Mouse (Mus musculus) gonadal fat pad, adult 2 months (tissue): ENCODE measurements around the gene Tgfbr3. TPM values are rescaled to one million over a fixed set of nuclear protein-coding genes. Genes with fewer than 3 reads are reported as not detected.

Source experiments
- DNase-seq: peaks from one replicate; pipeline ENCODE4 v3.0.0-alpha.2; 2012; ENCODE audit warnings: low read depth
- polyA plus RNA-seq: library from polyadenylated mRNA; depleted of rRNA; stranded (reverse); fragments of >200 nt; gene quantifications from 2 replicates; pipeline ENCODE4 v1.2.3, GENCODE M21; 2012; rRNA removed

Gene Tgfbr3
- polyA plus RNA-seq, 1 experiment = 27.1 TPM

- no peak for DNase-seq
Observed at GRCm38 (mm10) chr5:107080986-107081624, 208.3 kb downstream of the Tgfbr3 start.

- no peak for DNase-seq
Observed at GRCm38 (mm10) chr5:107079920-107080319, 209.5 kb downstream of the Tgfbr3 start.

DNA sequence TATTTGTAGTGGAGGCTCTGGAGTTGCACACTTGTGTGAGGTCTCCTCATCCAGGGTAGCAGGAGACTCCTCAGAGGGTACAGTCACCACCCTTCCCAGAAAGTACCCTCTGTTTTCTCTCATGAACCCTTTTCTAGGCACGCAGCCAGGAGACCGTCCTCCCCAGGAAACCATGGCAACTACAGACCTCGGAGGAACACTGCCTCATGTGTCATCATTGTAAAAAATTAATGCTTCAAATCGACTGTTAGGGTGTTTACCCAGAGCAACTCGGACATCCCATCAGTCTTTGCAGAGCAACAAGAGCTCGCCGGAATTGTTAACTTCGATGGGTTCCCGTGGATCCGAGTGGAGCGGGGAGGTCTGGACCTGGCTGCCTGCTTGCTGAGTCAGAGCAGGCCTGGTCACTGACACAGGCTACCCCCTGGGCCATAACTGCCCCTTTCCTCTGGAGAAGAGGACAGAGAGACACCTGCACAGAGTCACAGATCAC, 210.2 kb downstream of the Tgfbr3 start:
- no peak for DNase-seq

GRCm38 (mm10) chr5:107078361-107078760, 211.1 kb downstream of the Tgfbr3 start:
- no peak for DNase-seq

DNA sequence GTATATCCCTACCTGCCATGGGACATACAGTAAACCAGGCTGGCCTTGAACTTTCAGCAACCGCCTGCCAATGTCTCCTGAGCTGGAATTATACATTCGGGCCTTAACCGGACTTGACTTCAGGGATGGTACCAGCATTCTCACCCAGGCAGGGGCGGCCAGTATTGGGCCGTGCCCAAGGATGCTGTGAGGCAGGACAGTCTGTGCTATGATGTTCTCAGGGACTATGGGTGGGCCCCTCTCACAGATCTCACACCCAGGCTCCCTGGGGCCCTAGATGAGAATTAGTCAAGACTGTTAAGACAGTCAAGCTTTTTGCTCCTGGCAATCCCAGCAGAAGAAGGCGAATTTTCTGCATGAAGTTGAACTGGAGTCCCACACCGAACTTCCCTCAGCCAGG, 211.5 kb downstream of the Tgfbr3 start:
- no peak for DNase-seq

DNA sequence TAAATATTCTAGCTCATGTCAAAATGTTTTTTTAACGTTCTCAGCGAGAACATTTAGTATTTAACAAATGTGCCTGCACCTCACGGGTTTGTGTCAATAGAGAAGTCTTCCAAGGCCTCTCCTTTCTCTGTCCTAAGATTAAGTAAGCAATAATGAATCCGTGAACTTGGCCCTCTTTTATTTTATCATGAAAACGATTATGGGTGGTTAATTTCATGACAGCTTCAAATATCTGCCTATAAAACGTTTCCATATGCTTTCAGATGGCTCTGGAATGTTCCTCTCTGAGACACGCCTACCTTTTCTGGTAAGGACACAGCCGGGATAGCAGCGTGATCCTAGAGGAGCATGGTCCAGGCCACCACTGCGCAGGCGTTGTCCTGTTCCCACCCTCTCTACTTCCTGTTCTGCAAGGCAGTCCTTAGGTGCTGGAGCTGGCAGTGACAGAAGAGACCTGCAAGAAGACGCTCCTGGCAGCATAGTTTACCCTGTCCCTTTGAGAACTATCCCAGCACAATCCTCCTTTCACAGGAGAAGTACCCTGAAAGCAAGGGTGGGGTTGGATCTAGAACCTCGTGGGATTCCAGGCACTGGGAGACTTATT, 214.3 kb downstream of the Tgfbr3 start:
- DNase-seq = no peak

DNA sequence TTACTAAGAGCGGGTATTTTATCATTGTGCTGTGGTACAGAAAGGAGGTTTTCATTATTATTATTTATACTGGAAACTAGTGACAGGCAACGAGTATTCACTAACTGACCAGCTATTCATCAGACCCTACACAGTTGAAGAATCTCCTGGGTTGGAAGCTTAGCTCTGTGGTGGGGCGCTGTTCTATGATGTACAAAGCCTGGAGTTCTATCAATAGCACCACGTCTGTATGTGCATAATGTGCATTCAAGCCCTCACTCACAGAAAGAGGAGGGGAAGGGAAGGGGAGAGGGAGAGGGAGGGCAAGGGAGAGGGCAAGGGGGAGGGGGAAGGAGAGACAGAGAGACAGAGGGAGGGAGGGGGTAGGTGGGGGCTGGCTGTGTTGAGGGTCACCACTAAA, 215.1 kb downstream of the Tgfbr3 start:
- no peak for DNase-seq

GRCm38 (mm10) chr5:107073536-107073935, 215.9 kb downstream of the Tgfbr3 start:
- no peak for DNase-seq

DNA sequence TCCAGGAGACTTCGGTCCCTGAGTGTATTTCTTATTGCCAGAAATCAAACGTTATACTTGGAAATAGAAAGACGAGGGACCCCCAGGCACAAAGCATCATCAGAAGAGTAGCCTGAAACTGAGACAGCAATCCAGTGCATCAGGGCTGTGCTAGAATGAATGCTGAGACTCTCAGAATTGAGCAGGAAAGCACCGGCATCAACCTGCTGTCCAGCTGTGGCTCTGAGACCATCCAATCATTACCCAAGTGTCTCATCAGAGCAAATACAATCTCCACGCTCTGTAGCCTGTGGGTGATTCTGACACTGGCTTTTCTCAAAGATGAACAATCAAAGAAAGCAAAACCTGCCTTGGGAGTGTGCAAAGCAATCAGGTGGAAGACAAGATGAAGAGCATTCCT, 221.3 kb downstream of the Tgfbr3 start:
- no peak for DNase-seq

DNA sequence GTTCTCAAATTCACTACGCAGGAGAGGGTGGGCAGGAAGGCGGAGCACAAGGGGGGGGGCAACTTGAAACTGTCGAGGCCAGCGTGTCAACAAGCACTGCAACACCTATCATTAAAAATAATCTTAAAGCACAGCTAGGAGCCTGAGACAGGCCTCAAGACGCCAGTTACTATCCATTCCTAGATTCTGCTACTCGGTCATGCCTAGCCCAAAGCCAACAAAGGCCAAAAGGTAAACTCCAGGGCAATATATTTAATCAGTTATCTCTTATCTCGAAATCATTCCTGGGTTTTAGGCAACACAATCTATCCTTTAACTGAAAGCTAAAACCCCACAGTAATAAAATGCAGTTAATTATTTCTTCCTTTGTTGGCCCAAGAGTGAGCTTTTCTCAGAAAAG, 221.9 kb downstream of the Tgfbr3 start:
- DNase-seq = no peak

DNA sequence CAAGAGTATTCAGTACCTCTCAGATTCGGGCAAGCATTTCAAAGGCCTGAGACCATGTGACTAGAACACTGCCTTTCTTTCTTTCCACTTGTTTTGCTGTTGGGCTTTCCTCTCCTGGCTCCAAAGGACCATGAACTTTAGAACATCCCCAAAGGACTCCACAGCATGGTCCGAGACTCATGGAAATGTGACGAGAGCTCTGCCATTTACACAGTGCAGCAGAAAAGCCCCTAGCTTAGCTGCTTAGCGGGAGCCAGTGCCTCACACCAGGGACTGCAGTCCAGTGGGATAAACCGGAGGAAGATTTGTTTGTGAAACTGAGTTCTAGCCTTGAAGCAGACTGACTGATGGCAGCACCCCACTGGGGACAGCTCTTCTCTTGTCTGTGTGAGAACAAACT, 224.5 kb downstream of the Tgfbr3 start:
- DNase-seq = no peak

DNA sequence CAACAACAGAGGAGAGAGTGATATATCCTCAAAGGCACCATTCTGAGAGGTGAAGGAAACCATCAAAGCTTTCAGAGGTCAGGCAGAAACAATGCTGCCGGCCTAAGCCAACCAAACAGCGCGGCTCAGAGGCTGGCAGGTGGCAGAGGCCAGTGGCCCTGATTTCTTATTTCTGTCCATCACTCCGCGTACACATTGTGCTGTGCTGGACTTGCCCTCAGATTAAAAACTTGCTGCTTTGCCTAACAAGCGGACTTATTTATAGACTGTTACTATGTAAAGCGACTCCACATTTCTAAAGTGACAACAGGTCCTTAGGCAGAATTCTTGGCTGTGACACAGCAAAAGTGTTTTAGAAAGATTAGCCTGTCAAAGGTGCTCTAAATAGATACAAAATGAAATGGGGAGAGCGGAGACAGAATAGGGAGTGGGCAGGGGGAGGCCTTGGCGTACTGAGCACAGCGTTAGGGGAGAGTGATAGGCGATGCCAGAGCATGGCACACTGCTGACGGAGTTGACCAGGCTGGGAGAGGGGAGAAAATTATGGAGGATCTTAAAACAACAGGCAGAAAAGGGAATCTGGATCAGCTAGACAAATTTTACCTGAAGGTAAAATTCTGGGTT, 227.1 kb downstream of the Tgfbr3 start:
- DNase-seq = no peak

DNA sequence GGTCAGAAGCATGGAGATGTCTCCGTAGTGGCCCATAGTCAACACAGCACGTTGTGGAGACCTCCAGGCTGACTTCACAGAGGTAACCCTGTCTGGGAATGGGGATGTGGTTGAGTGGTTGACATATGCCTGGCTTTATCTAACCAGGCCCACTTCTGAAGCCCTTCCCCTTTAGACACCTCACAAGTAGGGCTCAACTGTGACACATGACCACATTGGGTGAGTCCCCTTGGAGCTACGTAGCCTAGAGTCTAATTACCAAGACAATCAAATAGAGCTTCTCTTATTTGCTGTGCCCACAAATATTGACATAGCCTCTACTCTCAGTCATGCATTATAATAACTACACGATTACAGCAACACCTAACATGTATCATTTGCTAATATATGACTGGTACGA, 229.9 kb downstream of the Tgfbr3 start:
- no peak for DNase-seq

DNA sequence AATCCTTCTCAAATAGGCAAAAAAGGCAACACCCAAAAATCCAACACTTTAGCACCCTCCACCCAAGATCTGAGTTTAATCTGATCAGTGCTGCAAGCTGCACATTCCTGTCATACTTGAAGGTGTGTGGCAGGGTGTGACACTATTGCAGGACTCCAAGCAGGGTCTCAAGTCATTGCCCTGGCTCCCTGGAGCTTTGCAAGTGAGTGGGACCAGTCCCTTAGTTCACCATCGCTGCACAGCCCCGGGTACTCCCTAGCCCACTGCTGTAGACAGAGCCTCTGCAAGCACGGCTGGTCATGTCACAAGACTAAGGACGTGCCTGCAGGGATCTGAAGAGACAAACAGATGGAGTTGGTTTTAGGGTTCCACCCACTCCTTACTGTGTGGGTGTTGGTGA, 230.8 kb downstream of the Tgfbr3 start:
- no peak for DNase-seq

Other genes starting within 250 kb of the Tgfbr3 start
- 1.0 and 1.2 TPM in 2 replicates for gene Brdt, start 41.5 kb upstream of the Tgfbr3 start, polyA plus RNA-seq
- gene Ephx4, start 113.1 kb upstream of the Tgfbr3 start, polyA plus RNA-seq = 0.65 and 0.73 TPM in 2 replicates
- 0.15 and 0.41 TPM in 2 replicates for gene Lpcat2b, start 141.9 kb upstream of the Tgfbr3 start, polyA plus RNA-seq
- gene Btbd8, start 148.4 kb upstream of the Tgfbr3 start, polyA plus RNA-seq = 1.5 and 1.8 TPM in 2 replicates
- 0.04 TPM in 1 of 2 replicates, not detected in the other for gene Gm42669, start 218.0 kb upstream of the Tgfbr3 start, polyA plus RNA-seq
- gene 1700028K03Rik, start 245.1 kb upstream of the Tgfbr3 start, polyA plus RNA-seq = 0.09 TPM in 1 of 2 replicates, not detected in the other